Mouse (Mus musculus) midbrain, embryonic 12.5 days (tissue): ENCODE results near the gene Snrpa. TPM values are rescaled to one million over a fixed set of nuclear protein-coding genes. Genes with fewer than 3 reads are reported as not detected.

ENCODE experiments used
- ATAC-seq: fragments of 200-750 bp; cut with Nextera tagmentation; 2 replicates; pipeline ENCODE4 v1.8.0; 2017; ENCODE audit warnings: low read depth, moderate TSS enrichment, moderate library complexity; ENCODE audit not compliant: low FRiP score
- H3K27ac ChIP-seq: fragments of 300-500 bp; sonication (generic); replicated peaks from 2 replicates; pipeline ENCODE4 v1.5.1; 2016; ENCODE audit warnings: mild to moderate bottlenecking
- H3K27me3 ChIP-seq: fragments of 300-500 bp; sonication (generic); 2 replicates; pipeline ENCODE4 v1.6.1; 2016; ENCODE audit warnings: mild to moderate bottlenecking
- H3K36me3 ChIP-seq: fragments of 300-500 bp; sonication (generic); 2 replicates; pipeline ENCODE4 v1.6.1; 2016
- H3K4me1 ChIP-seq: fragments of 300-500 bp; sonication (generic); 2 replicates; pipeline ENCODE4 v1.6.1; 2016
- H3K4me2 ChIP-seq: fragments of 300-500 bp; sonication (generic); replicated peaks from 2 replicates; pipeline ENCODE4 v1.6.1; 2016; ENCODE audit warnings: mild to moderate bottlenecking, moderate library complexity
- H3K4me3 ChIP-seq: fragments of 300-500 bp; sonication (generic); 2 replicates; pipeline ENCODE4 v1.5.1; 2016; ENCODE audit warnings: mild to moderate bottlenecking
- H3K9ac ChIP-seq: fragments of 300-500 bp; sonication (generic); replicated peaks from 2 replicates; pipeline ENCODE4 v1.6.1; 2016; ENCODE audit warnings: mild to moderate bottlenecking, moderate library complexity
- H3K9me3 ChIP-seq: fragments of 300-500 bp; sonication (generic); 2 replicates; pipeline ENCODE4 v1.6.1; 2016; ENCODE audit warnings: mild to moderate bottlenecking
- WGBS: fragments of 180-500 bp; shearing (Covaris S2); methylation state at CpG from one replicate; pipeline ENCODE4 v1.1.7; 2016; 5-methylcytosine and 5-hydroxymethylcytosine counted together
- polyA plus RNA-seq: library from polyadenylated mRNA; unstranded; fragments of >200 nt; fragmentation: Nextera tagmentation; extraction: Ambion mirVana; gene quantifications from 2 replicates; pipeline ENCODE4 v1.2.1, GENCODE M21; 2016

Gene Snrpa
- polyA plus RNA-seq, 1 experiment from 2014 or later: 277 TPM

DNA sequence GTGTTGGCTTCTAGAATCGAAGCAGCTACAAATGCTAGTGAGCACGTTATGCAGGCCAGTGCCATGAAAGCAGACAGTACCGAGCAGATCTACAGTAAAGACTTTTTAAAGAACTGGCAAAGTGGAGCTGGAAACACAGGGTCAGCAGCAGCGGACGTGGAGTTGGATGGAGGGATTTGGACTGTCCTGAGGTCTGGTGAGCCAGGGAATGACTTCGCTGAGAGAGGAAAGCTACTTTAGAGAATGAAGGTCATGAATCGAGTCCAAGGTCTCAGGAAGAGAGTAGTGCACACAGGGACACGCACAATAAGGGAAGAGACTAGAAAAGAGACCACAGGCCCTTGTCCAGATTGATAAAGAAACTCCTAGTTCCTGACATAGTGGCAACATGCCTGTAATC, 1.6 kb upstream of the Snrpa start:
- H3K4me3 ChIP-seq: no peak overlapping the region
- ATAC-seq: no peak
- H3K4me1 ChIP-seq: peaks cover 24% of the 10 kb centered on the region
- H3K27me3 ChIP-seq: no peaks in the 10 kb centered on the region
- H3K9me3 ChIP-seq: no peaks in the 10 kb centered on the region
- no peak overlapping the region for H3K4me2 ChIP-seq
- no peak overlapping the region for H3K27ac ChIP-seq
- 89% methylated on average over 8 of the region's 8 CpGs for WGBS
- peaks cover 26% of the 10 kb centered on the region for H3K36me3 ChIP-seq
- H3K9ac ChIP-seq: no peak overlapping the region

GRCm38 (mm10) chr7:27197136-27197535, 1.1 kb upstream of the Snrpa start:
- H3K27ac ChIP-seq: no peak overlapping the region
- H3K4me1 ChIP-seq: peaks cover 24% of the 10 kb centered on the region
- no peak overlapping the region for H3K4me3 ChIP-seq
- no peak for ATAC-seq
- H3K4me2 ChIP-seq: no peak overlapping the region
- H3K9ac ChIP-seq: no peak overlapping the region
- peaks cover 27% of the 10 kb centered on the region for H3K36me3 ChIP-seq
- WGBS: 89% methylated on average over 3 of the region's 3 CpGs
- no peaks in the 10 kb centered on the region for H3K9me3 ChIP-seq
- no peaks in the 10 kb centered on the region for H3K27me3 ChIP-seq

- peak overlapping the region; percentile 25 for H3K4me2 ChIP-seq
- peaks cover 53% of the 10 kb centered on the region for H3K36me3 ChIP-seq
- no peaks in the 10 kb centered on the region for H3K27me3 ChIP-seq
- no peak for ATAC-seq
- H3K27ac ChIP-seq: no peak overlapping the region
- WGBS: 93% methylated on average over 4 of the region's 4 CpGs
- H3K4me1 ChIP-seq: peaks cover 24% of the 10 kb centered on the region
- H3K9ac ChIP-seq: no peak overlapping the region; the same call in 1 of the 2 replicates
- 0 out of 2 replicates have a peak, but pooled peaks cover 3% of the 10 kb centered on the region for H3K9me3 ChIP-seq
- no peak overlapping the region for H3K4me3 ChIP-seq
These were observed 2.3 kb downstream of the Snrpa start for GRCm38 (mm10) chr7:27193731-27194130.

DNA sequence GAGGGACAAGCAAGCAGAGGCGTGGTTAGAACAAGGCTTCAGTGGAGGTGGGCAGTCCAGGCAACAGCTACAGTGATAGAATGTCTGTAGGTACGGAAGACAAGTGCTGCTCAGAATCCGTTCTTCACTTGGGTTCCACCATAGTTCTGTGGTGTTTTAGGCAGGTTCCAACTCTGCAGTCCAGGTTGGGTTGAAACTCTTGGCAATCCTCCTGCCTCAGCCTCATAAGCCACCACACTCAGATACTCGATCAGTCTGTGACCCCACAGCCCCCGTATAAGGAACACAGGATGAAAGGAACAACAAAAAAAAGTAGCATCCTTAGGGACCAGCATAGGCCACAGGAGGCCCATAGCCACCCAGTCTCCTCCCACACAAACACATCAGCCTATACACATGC, 3.6 kb downstream of the Snrpa start:
- H3K4me3 ChIP-seq: no peak overlapping the region
- H3K36me3 ChIP-seq: peaks cover 66% of the 10 kb centered on the region
- no peak overlapping the region for H3K4me2 ChIP-seq
- no peak overlapping the region for H3K27ac ChIP-seq
- WGBS: 95% methylated on average over 5 of the region's 5 CpGs
- H3K9ac ChIP-seq: no peak overlapping the region
- 0 out of 2 replicates have a peak, but pooled peaks cover 3% of the 10 kb centered on the region for H3K9me3 ChIP-seq
- ATAC-seq: no peak
- H3K4me1 ChIP-seq: peaks cover 24% of the 10 kb centered on the region
- H3K27me3 ChIP-seq: no peaks in the 10 kb centered on the region

DNA sequence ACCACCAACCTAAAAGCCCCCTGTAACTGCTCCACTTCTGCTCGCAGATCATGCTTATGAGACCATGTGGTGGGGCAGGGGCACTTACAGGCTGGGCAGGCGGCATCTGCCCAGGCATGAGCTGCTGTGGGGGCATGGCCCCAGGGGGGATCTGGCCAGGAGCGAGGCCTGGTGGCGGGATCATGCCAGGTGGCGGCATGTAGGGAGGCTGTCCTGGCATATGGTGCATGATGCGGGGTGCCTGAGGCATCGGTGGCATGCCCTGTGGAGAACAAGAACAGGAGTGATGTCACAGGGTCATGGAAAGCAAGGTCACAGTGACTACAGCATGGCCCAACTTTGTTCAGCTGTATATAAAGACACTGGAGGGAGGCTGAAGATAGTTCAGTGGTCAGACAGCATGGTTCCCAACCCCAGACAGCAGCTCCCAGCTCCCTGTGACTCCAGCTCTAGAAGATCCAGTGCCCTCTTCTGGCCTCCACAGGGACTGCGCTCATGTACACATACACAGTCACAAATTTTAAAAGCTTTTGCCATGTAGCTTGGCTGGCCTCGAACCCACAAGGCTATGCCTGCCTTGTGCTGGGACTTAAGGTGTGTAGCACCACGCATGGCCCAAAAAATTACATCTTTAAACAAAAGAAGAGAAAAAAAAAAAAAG, 6.7 kb downstream of the Snrpa start:
- no peak for ATAC-seq
- no peak overlapping the region for H3K9ac ChIP-seq
- 96% methylated on average over 10 of the region's 10 CpGs for WGBS
- no peaks in the 10 kb centered on the region for H3K27me3 ChIP-seq
- H3K27ac ChIP-seq: no peak overlapping the region
- H3K4me2 ChIP-seq: no peak overlapping the region
- no peak overlapping the region for H3K4me3 ChIP-seq
- 0 out of 2 replicates have a peak, but pooled peaks cover 3% of the 10 kb centered on the region for H3K9me3 ChIP-seq
- H3K4me1 ChIP-seq: peaks cover 11% of the 10 kb centered on the region
- H3K36me3 ChIP-seq: peaks cover 96% of the 10 kb centered on the region

GRCm38 (mm10) chr7:27185986-27186385, 10.1 kb downstream of the Snrpa start:
- no peaks in the 10 kb centered on the region for H3K4me1 ChIP-seq
- ATAC-seq: no peak
- 0 out of 2 replicates have a peak, but pooled peaks cover 3% of the 10 kb centered on the region for H3K9me3 ChIP-seq
- H3K4me3 ChIP-seq: no peak overlapping the region
- H3K27me3 ChIP-seq: no peaks in the 10 kb centered on the region
- H3K27ac ChIP-seq: no peak overlapping the region
- WGBS: 90% methylated on average over 5 of the region's 5 CpGs
- no peak overlapping the region for H3K4me2 ChIP-seq
- H3K9ac ChIP-seq: no peak overlapping the region
- H3K36me3 ChIP-seq: peaks cover 80% of the 10 kb centered on the region

DNA sequence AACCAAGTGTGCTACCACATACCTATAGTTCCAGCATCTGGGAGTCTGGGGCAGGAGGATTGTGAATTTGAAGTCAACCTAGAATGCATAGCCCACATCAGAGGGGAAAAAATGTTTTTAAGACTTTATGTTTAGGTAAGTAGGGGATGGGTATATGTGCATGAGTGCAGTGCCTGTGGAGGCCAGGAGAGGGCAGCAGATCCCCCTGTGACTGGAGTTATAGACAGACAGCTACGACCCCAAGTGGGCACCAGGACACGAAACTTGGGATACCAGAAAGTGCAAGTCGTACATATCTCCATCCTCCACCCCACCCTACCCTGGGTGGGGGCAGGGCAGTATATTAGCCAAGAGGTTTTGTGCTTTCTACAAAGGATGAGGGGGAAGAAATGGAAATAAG, 11.1 kb downstream of the Snrpa start:
- no peaks in the 10 kb centered on the region for H3K9me3 ChIP-seq
- no peaks in the 10 kb centered on the region for H3K27me3 ChIP-seq
- no peak overlapping the region for H3K27ac ChIP-seq
- H3K36me3 ChIP-seq: peaks cover 70% of the 10 kb centered on the region
- no peak overlapping the region for H3K4me3 ChIP-seq
- no peaks in the 10 kb centered on the region for H3K4me1 ChIP-seq
- no peak for ATAC-seq
- no peak overlapping the region for H3K4me2 ChIP-seq
- 73% methylated on average over 3 of the region's 3 CpGs for WGBS
- no peak overlapping the region for H3K9ac ChIP-seq

DNA sequence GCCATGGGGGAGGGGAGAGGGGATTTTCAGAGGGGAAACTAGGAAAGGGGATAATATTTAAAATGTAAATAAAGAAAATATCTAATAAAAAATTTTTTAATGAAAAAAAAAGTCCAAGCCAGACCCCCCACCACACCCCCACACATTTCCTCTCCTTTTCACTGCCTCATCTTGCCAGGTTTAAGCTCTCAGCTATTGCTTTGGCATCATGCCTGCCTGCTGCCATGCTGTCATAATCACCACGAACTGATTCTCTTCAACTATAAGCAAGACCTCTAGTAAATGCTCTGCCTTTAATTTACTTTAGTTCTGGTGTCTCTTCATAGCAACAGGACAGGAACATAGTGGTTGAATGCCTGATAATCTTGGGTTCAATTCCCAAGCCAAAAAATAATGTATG, 13.6 kb downstream of the Snrpa start:
- H3K4me2 ChIP-seq: no peak overlapping the region
- ATAC-seq: no peak
- no peak overlapping the region for H3K27ac ChIP-seq
- no peaks in the 10 kb centered on the region for H3K9me3 ChIP-seq
- no peak overlapping the region for H3K9ac ChIP-seq
- no peaks in the 10 kb centered on the region for H3K27me3 ChIP-seq
- peaks cover 11% of the 10 kb centered on the region for H3K4me1 ChIP-seq
- WGBS: 78% methylated on average over 1 of the region's 1 CpGs
- H3K4me3 ChIP-seq: no peak overlapping the region
- H3K36me3 ChIP-seq: peaks cover 45% of the 10 kb centered on the region

GRCm38 (mm10) chr7:27180837-27181695, 15.0 kb downstream of the Snrpa start, which contains the start of the genes Gm21983 and Mia:
Gm21983 (minus strand) TSS chr7:27181086.
Mia (minus strand) TSS chr7:27181157.
- ATAC-seq: no peak
- Histone ChIP-seq H3K9ac (no peak within 1 kb of the TSS), H3K4me2 (no peak within 1 kb of the TSS), H3K9me3 (no peaks in the 10 kb centered on the region), H3K4me3 (no peak within 1 kb of the TSS), H3K4me1 (peaks cover 12% of the 10 kb centered on the region), H3K36me3 (peaks cover 31% of the 10 kb centered on the region), H3K27me3 (no peaks in the 10 kb centered on the region), H3K27ac (0 out of 2 replicates have a peak within 1 kb of the TSS, but pooled peaks have one; percentile 46)
- WGBS: 70% methylated on average over 14 of the region's 14 CpGs

DNA sequence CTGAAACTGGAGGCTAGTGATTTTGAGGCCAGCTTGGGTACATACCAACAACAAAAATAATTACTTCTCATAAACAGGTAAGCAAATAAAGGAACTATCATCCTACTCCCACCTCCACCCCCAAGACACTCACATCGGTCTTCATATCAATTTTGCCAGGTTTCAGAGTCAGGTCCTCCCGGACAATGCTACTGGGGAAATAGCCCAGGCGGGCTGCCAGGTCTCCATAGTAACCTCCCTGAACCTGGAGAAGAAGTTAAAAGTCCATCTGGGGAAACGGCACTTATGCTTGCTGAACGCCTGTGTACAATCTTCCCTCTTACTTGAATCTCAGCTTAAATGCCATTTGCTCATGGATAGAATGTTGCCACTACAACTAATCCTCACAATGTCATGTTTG, 16.0 kb downstream of the Snrpa start:
- Histone ChIP-seq H3K4me1 (peaks cover 12% of the 10 kb centered on the region), H3K36me3 (peaks cover 20% of the 10 kb centered on the region), H3K4me3 (no peak overlapping the region), H3K27me3 (no peaks in the 10 kb centered on the region), H3K27ac (0 out of 2 replicates have a peak overlapping the region, but pooled peaks have one; percentile 46), H3K4me2 (no peak overlapping the region), H3K9ac (no peak overlapping the region), H3K9me3 (no peaks in the 10 kb centered on the region)
- no peak for ATAC-seq
- 48% methylated on average over 5 of the region's 5 CpGs for WGBS

- H3K27ac ChIP-seq: peak overlapping the region; percentile 93
- H3K9me3 ChIP-seq: no peaks in the 10 kb centered on the region
- 46% methylated on average over 16 of the region's 16 CpGs for whole genome bisulfite sequencing
- H3K4me2 ChIP-seq: peak overlapping the region; percentile 52
- H3K36me3 ChIP-seq: peaks cover 20% of the 10 kb centered on the region
- H3K4me1 ChIP-seq: peaks cover 12% of the 10 kb centered on the region
- no peaks in the 10 kb centered on the region for H3K27me3 ChIP-seq
- peak; percentile 2; the same call in 1 of the 2 replicates for ATAC-seq
- peak overlapping the region; percentile 47; the same call in 1 of the 2 replicates for H3K9ac ChIP-seq
- H3K4me3 ChIP-seq: peak overlapping the region; percentile 72
These were observed 16.7 kb downstream of the Snrpa start for GRCm38 (mm10) chr7:27179217-27179918.
